Mouse (Mus musculus) intestine, embryonic 15.5 days (tissue): ENCODE measurements at regions not wholly inside any gene's neighbourhood (a gene's known extent, or its start where the extent isn't known, plus 50 kb on each side); places are given as distances from the start of the nearest gene placed in this dataset.

Experiments
- ATAC-seq: fragments of 200-750 bp; cut with Nextera tagmentation; 2 replicates; pipeline ENCODE4 v1.8.0; 2017; ENCODE audit warnings: moderate TSS enrichment, moderate library complexity
- H3K27ac ChIP-seq: fragments of 300-500 bp; sonication (generic); 2 replicates; pipeline ENCODE4 v1.5.1; 2015; ENCODE audit warnings: mild to moderate bottlenecking, inconsistent platforms
- H3K27me3 ChIP-seq: fragments of 300-500 bp; sonication (generic); replicated peaks from 2 replicates; pipeline ENCODE4 v1.6.1; 2015; ENCODE audit warnings: inconsistent platforms
- H3K36me3 ChIP-seq: fragments of 300-500 bp; sonication (generic); 2 replicates; pipeline ENCODE4 v1.6.1; 2015; ENCODE audit warnings: inconsistent platforms
- H3K4me1 ChIP-seq: fragments of 300-500 bp; sonication (generic); replicated peaks from 2 replicates; pipeline ENCODE4 v1.6.1; 2015; ENCODE audit warnings: inconsistent platforms
- H3K4me2 ChIP-seq: fragments of 300-500 bp; sonication (generic); replicated peaks from 2 replicates; pipeline ENCODE4 v1.6.1; 2015; ENCODE audit warnings: mild to moderate bottlenecking, inconsistent platforms
- H3K4me3 ChIP-seq: fragments of 300-500 bp; sonication (generic); replicated peaks from 2 replicates; pipeline ENCODE4 v1.5.1; 2015; ENCODE audit warnings: inconsistent platforms
- H3K9ac ChIP-seq: fragments of 300-500 bp; sonication (generic); 2 replicates; pipeline ENCODE4 v1.6.1; 2015; ENCODE audit warnings: inconsistent platforms
- H3K9me3 ChIP-seq: fragments of 300-500 bp; sonication (generic); 2 replicates; pipeline ENCODE4 v1.6.1; 2016; ENCODE audit warnings: inconsistent platforms
- WGBS: fragments of 180-500 bp; shearing (Covaris S2); methylation state at CpG from one replicate; pipeline ENCODE4 v1.1.7; 2015; 5-methylcytosine and 5-hydroxymethylcytosine counted together

DNA sequence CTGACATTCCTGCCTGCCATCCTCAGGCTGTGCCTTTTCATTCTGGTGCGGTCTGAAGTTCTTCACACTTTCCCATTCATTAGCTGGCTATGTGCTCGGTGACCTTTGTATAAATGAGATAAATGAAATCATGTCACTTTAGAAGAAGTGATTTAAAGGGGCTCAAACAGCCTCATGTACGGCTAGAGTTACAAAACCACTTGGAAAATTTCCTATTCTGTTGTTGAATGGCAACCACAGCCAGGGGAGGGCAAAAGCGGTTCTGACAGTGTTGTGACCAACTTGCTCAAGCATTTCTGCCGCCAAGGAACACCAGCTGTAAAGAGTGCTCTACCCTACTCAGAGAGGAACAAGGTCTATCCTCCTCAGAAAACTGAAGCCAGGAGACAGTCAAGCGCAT, 128.4 kb downstream of the Irs2 start:
- H3K27me3 ChIP-seq, result no peaks in the 10 kb centered on the region
- H3K4me2 ChIP-seq, result no peak overlapping the region
- 73% methylated on average over 6 of the region's 6 CpGs for WGBS
- H3K36me3 ChIP-seq, result no peaks in the 10 kb centered on the region
- no peak; the same call in 1 of the 2 replicates for ATAC-seq
- no peaks in the 10 kb centered on the region for H3K9me3 ChIP-seq
- no peak overlapping the region for H3K27ac ChIP-seq
- 0 out of 2 replicates have a peak, but pooled peaks cover 2% of the 10 kb centered on the region for H3K4me1 ChIP-seq
- no peak overlapping the region for H3K4me3 ChIP-seq
- H3K9ac ChIP-seq, result no peak overlapping the region

DNA sequence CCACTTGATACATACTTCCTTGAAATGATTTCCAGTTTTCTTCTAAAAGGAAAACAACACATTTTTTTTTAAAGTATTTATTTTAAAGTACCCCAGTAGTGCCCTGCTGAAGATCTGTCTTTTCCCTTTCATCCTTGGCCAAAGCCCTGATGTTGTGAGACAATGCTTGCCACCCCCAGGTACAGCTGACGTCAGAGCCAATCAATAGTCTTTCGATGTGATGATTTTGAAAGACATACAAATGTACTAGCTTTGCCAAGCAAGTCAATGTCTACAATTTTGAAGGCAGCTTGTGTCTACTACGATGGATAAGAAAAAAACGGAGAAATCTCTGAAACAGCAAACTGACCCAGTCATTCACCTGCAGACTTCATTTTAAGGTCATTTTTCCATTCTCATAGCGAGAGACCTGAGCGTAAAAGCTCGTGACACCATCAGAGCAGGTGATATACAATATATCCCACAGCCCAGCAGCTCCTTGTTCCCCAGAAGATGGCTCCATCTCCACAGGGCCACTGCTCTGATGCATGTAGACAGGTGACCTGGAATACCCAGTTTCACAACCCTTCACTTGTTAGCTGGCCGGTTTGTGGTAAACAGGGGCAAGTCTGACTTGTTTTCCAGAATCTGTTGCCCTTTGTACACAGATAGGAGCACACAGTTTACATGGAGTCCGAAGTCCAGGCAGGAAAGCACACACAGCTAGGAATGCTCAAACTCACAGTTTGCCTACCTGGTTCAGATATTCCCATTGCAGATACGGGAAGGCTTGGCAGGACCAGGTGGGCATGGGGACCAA, 129.0 kb downstream of the Irs2 start:
- Histone ChIP-seq H3K36me3 (no peaks in the 10 kb centered on the region), H3K4me2 (no peak overlapping the region), H3K9me3 (no peaks in the 10 kb centered on the region), H3K27me3 (no peaks in the 10 kb centered on the region), H3K4me1 (0 out of 2 replicates have a peak, but pooled peaks cover 2% of the 10 kb centered on the region), H3K27ac (no peak overlapping the region), H3K9ac (no peak overlapping the region), H3K4me3 (no peak overlapping the region)
- peak; percentile 87 for ATAC-seq
- 77% methylated on average over 10 of the region's 10 CpGs for WGBS

DNA sequence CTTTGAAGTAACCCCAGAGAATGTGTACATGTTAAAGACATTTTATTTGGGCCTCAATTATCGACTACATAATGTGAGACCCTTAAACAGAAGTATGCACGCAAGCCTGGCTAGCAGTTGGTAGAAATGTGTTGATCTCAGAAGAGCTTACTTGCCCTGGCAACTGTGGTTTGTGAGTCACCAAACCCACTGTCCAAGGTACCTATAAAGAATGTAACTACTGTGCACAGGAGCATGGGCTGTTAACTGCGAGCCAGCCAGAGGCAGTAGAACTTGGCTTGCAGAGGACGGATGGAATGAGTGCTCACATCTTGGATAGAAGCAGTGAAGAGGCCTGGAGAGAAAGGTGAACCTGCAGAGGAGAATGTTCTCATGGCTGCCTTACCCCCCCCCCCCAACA, 129.9 kb downstream of the Irs2 start:
- H3K4me3 ChIP-seq, result no peak overlapping the region
- ATAC-seq, result no peak
- no peaks in the 10 kb centered on the region for H3K27me3 ChIP-seq
- H3K4me2 ChIP-seq, result no peak overlapping the region
- no peaks in the 10 kb centered on the region for H3K9me3 ChIP-seq
- H3K36me3 ChIP-seq, result no peaks in the 10 kb centered on the region
- 87% methylated on average over 4 of the region's 4 CpGs for WGBS
- 0 out of 2 replicates have a peak, but pooled peaks cover 2% of the 10 kb centered on the region for H3K4me1 ChIP-seq
- no peak overlapping the region for H3K9ac ChIP-seq
- H3K27ac ChIP-seq, result no peak overlapping the region

DNA sequence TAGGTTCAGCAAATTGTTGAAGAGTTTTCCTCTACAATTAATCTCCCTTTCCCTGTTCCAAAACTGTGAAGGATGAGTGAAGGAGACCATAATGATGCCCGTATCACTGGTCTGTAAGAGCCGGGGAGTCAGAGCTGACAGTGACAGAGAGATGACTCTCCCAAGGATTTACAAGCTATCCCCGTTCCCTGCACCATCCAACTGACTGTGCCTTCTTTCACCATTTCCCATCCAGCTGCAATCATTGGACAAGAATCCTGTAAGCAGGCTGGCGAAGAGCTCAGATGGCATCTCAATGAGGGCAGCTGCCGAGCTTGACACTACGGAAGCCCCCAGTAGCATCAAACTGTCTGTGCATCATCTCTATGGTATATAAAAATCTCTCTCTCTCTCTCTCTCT, 133.1 kb downstream of the Irs2 start:
- H3K36me3 ChIP-seq, result no peaks in the 10 kb centered on the region
- 67% methylated on average over 6 of the region's 6 CpGs for WGBS
- ATAC-seq, result no peak
- H3K27me3 ChIP-seq, result no peaks in the 10 kb centered on the region
- no peak overlapping the region for H3K9ac ChIP-seq
- H3K9me3 ChIP-seq, result no peaks in the 10 kb centered on the region
- H3K27ac ChIP-seq, result no peak overlapping the region
- H3K4me1 ChIP-seq, result 0 out of 2 replicates have a peak, but pooled peaks cover 2% of the 10 kb centered on the region
- H3K4me3 ChIP-seq, result no peak overlapping the region
- no peak overlapping the region for H3K4me2 ChIP-seq

DNA sequence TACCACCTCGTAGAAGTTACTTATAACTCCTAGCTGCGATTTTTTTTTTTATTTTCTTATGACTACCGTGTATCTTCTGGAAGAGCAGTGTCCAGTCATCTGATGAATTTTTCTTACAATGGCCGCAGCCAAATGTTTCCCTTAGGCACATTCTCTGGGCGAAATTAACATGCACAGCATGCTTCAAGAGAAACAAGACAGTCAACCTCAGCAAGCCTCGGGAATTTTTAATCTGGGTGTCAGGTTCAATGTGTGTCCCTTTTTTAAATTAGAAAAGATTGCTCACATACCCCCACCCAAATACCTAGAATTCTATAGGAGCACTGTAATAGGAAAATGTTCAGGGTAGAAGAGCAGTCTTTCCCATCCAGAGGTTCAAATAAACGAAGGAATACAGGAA, 136.8 kb downstream of the Irs2 start:
- WGBS, result 69% methylated on average over 7 of the region's 7 CpGs
- Histone ChIP-seq H3K27ac (no peak overlapping the region), H3K36me3 (no peaks in the 10 kb centered on the region), H3K4me3 (no peak overlapping the region), H3K9me3 (no peaks in the 10 kb centered on the region), H3K27me3 (no peaks in the 10 kb centered on the region), H3K9ac (no peak overlapping the region), H3K4me1 (peaks cover 6% of the 10 kb centered on the region; the same call in 1 of the 2 replicates), H3K4me2 (no peak overlapping the region)
- ATAC-seq, result no peak

DNA sequence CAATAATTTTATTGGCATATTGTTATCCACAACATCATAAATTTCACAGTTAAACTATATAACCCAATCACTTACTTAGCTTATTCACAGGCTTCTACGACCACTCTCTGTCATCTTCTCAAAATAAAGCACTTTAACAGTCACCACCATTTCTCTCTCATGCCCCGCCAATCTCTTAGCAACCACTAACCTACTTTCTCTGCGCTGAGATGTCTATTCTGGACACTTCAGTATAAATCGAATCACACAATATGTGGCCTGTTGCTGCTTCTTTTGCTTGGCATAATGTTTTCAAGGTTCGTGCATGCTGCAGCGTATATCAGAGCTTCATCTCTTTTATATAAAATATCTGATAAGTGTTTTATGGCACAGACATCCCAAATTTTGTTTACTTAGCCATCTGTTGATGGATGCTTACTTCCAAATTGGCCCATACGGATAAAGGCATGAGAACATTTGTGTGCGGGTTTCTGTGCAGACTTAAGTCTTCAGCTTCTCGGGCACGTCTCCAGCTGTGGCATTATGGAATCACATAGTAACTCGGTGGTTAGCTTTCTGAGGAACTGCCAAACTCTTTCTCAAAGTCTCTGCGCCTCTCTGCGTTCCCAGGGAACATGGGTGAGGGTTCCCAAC, 137.7 kb downstream of the Irs2 start:
- 82% methylated on average over 13 of the region's 13 CpGs for WGBS
- Histone ChIP-seq H3K9me3 (no peaks in the 10 kb centered on the region), H3K4me2 (no peak overlapping the region), H3K27ac (no peak overlapping the region), H3K9ac (no peak overlapping the region), H3K4me1 (peaks cover 14% of the 10 kb centered on the region), H3K27me3 (no peaks in the 10 kb centered on the region), H3K4me3 (no peak overlapping the region), H3K36me3 (no peaks in the 10 kb centered on the region)
- no peak for ATAC-seq

DNA sequence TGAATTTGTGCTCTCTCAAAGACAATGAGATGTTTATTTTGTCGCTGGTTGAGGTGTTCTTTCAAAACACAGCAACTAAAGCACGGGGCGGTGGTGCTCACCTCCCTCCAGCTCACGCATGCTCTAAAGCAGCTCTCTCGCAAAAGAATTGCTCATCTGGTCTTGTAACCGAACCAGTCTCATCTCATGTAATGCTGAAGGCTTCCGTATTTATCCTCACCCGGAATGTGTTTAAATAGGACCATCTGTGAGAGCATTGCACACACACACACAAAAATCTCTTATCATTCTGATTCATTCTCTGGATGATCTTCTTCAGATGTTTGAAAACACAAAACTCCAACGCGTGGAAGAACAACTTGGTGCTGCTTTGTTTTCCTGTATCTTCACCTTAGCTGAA, 138.4 kb downstream of the Irs2 start:
- no peak overlapping the region for H3K4me2 ChIP-seq
- H3K4me1 ChIP-seq, result peaks cover 18% of the 10 kb centered on the region
- no peak overlapping the region for H3K4me3 ChIP-seq
- no peaks in the 10 kb centered on the region for H3K9me3 ChIP-seq
- ATAC-seq, result no peak
- no peak overlapping the region for H3K27ac ChIP-seq
- WGBS, result 70% methylated on average over 10 of the region's 10 CpGs
- no peaks in the 10 kb centered on the region for H3K27me3 ChIP-seq
- H3K9ac ChIP-seq, result no peak overlapping the region
- no peaks in the 10 kb centered on the region for H3K36me3 ChIP-seq

DNA sequence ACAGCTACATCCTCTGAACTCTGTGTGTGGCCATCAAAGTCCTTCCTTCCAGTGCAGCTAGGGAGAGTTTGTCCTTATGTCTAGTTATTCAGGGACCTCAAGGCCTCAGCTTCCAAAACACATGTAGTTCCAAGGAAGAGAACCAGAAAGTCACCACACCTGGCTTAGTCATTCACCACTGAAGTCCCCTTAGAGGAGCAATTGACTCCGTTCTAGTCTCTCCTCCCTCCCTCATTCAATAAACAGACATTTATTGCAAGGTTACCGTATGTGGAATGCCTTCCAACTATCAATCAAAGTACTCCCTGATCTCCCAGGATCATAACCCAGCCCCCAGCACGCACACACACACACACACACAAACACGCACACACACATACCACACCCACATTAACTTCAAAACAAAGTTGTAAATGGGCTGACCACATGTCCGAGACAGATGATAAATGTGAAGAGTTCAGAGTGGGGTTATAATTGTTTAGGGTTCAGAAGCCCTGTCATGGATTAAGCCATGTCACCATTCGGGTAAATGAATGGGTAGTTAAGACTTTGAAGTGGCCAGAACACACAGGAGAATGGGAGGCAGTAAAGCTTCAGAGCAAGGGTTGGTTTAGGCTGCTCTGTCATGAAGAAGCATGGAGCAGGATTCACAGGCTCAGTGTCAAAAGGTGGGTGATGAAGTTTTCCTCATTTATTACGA, 141.4 kb downstream of the Irs2 start:
- Histone ChIP-seq H3K36me3 (no peaks in the 10 kb centered on the region), H3K9me3 (no peaks in the 10 kb centered on the region), H3K4me3 (no peak overlapping the region), H3K4me1 (peaks cover 31% of the 10 kb centered on the region), H3K27ac (peak overlapping the region; percentile 76), H3K27me3 (no peaks in the 10 kb centered on the region), H3K4me2 (peak overlapping the region; percentile 12; the same call in 1 of the 2 replicates), H3K9ac (no peak overlapping the region)
- ATAC-seq, result peak; percentile 52
- 28% methylated on average over 7 of the region's 7 CpGs for WGBS

DNA sequence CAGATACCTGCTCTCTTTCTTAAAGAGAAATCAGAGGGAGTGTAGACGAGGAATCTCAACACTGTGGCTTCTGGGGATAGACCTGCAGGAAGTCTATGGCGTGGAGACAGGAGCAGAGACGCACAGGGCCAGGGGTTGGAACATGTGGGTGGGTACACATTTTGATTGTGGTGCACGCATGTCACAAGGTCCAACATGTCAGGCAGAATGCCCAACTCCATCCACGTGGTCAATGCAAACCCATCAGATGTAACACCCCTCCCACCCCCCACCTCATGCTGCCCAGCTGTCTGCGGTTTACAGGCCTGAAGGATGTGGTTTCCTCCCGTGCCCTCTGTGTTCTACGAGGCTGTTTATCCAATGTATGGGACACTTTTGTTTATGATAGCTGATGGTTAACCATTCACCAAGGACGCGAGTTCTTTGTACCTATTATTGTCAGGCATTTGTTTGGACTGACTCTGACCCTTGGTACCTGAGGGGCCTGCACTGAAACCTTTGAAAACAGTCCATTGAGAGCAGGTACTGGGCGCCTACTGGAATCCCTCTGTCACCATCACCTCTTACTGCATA, 142.2 kb downstream of the Irs2 start:
- no peaks in the 10 kb centered on the region for H3K9me3 ChIP-seq
- WGBS, result 28% methylated on average over 11 of the region's 11 CpGs
- H3K4me3 ChIP-seq, result no peak overlapping the region
- no peaks in the 10 kb centered on the region for H3K27me3 ChIP-seq
- peak; percentile 88 for ATAC-seq
- H3K36me3 ChIP-seq, result no peaks in the 10 kb centered on the region
- no peak overlapping the region for H3K9ac ChIP-seq
- peak overlapping the region; percentile 76 for H3K27ac ChIP-seq
- peaks cover 31% of the 10 kb centered on the region for H3K4me1 ChIP-seq
- H3K4me2 ChIP-seq, result peak overlapping the region; percentile 12; the same call in 1 of the 2 replicates

DNA sequence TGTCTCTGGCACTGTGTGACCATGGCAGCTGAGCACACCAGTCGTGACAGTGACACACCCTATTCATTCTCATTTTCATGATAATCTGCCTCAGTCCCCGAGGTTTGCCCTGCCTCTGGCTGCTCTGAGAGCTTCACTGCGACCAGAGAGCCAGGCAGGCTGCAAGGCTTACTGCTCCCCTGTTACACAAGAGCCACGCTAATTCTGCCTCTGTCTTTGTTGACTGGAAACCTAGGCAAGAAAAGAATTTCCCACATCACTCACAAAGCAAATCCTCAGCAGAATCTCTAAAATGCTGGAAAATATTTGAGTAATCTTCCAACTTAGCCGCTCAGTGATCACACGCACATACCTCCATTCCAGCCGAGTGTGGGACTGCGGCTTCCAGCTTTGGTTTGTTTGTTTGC, 142.8 kb downstream of the Irs2 start:
- ATAC-seq, result no peak
- H3K4me1 ChIP-seq, result peaks cover 31% of the 10 kb centered on the region
- no peak overlapping the region for H3K4me3 ChIP-seq
- H3K4me2 ChIP-seq, result peak overlapping the region; percentile 12; the same call in 1 of the 2 replicates
- WGBS, result 20% methylated on average over 8 of the region's 8 CpGs
- H3K9me3 ChIP-seq, result no peaks in the 10 kb centered on the region
- H3K27ac ChIP-seq, result peak overlapping the region; percentile 73
- H3K9ac ChIP-seq, result no peak overlapping the region
- no peaks in the 10 kb centered on the region for H3K27me3 ChIP-seq
- H3K36me3 ChIP-seq, result no peaks in the 10 kb centered on the region

DNA sequence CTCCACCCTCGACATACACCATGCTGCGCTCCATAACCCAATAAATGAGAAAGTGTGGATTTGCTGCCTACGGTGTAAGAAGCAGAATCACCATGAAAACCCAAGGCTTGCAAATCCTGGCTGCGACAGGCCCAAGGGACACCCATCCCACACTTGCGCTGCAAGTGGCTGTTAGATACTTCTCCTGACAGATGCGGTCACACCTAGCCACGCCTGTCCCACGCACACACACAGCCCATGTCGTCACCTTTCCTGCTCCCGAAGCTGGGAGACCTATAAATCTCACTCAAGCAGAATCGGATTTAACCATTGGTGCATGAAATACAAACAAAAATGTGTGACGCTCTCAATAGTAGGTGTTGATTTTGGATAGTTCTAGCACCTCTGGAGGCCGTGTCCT, 145.8 kb downstream of the Irs2 start:
- Histone ChIP-seq H3K9me3 (no peaks in the 10 kb centered on the region), H3K4me1 (peaks cover 30% of the 10 kb centered on the region), H3K36me3 (no peaks in the 10 kb centered on the region), H3K4me2 (no peak overlapping the region), H3K9ac (no peak overlapping the region), H3K27me3 (no peaks in the 10 kb centered on the region), H3K4me3 (no peak overlapping the region), H3K27ac (no peak overlapping the region)
- 70% methylated on average over 13 of the region's 13 CpGs for WGBS
- ATAC-seq, result no peak

DNA sequence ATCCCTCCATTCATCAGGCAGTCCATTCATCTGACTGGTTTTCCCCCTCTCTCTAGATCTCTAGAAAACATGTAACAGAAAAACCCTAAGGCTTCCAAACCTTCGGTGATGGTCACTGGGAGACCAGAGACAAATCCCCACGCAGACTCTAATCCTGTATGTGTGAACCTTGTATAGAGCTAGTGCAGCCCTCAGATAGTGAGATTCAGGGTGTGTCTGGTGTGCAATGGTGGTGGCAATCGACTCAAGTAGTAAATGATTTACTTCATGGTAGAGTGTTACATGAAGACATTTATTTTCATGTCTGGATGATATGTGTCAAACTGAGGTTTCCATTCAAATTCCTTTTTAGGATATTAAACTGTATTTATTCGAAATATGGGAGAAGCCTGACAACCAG, 147.4 kb downstream of the Irs2 start:
- Histone ChIP-seq H3K36me3 (no peaks in the 10 kb centered on the region), H3K27me3 (no peaks in the 10 kb centered on the region), H3K4me3 (no peak overlapping the region), H3K27ac (no peak overlapping the region), H3K4me2 (no peak overlapping the region), H3K9ac (no peak overlapping the region), H3K9me3 (no peaks in the 10 kb centered on the region), H3K4me1 (peaks cover 20% of the 10 kb centered on the region)
- 59% methylated on average over 4 of the region's 4 CpGs for WGBS
- peak; percentile 66 for ATAC-seq
